Mouse (Mus musculus) frontal cortex, postnatal 36 days (tissue): ENCODE data around the gene Ifitm2.

Source experiments
- DNase-seq, 2 experiments: peaks; one replicate each; pipeline ENCODE4 v3.0.0; 2022; ENCODE audit warnings: low spot score in 2 of 2

Gene Ifitm2

GRCm38 (mm10) chr7:140905642-140906081 lies 50.1 kb downstream of the Ifitm2 start:
- no peak for DNase-seq
